Mouse (Mus musculus): ENCODE measurements at regions not wholly inside any gene's neighbourhood (a gene's known extent, or its start where the extent isn't known, plus 50 kb on each side); places are given as distances from the start of the nearest gene placed in this dataset.

GRCm38 (mm10) chr14:68973636-68974101, 320.4 kb downstream of the Synb start:
- TF ChIP-seq POLR2A (IDR thresholded peaks at IDR 0.05; ENCODE audit: borderline replicate concordance, control insufficient read depth, low read depth, low read length) (no peak), CTCF (IDR thresholded peaks at IDR 0.05; ENCODE audit: control insufficient read depth, insufficient read depth, low read length) (no peak)
